Mouse (Mus musculus) lung, embryonic 16.5 days (tissue): Measurements from ENCODE around the gene Noa1. TPM values are rescaled to one million over a fixed set of nuclear protein-coding genes. Genes with fewer than 3 reads are reported as not detected.

Experiments
- ATAC-seq: fragments of 200-750 bp; cut with Nextera tagmentation; 2 replicates; pipeline ENCODE4 v1.8.0; 2017; ENCODE audit warnings: low read depth, mild to moderate bottlenecking, moderate library complexity
- H3K27ac ChIP-seq: fragments of 300-500 bp; sonication (generic); 2 replicates; pipeline ENCODE4 v1.5.1; 2014; ENCODE audit warnings: mild to moderate bottlenecking, control low read depth, low read length
- H3K27me3 ChIP-seq: fragments of 300-500 bp; sonication (generic); 2 replicates; pipeline ENCODE4 v1.6.1; 2014; ENCODE audit warnings: low read depth, low read length, mixed read lengths; ENCODE audit not compliant: control insufficient read depth, insufficient read depth
- H3K36me3 ChIP-seq: fragments of 300-500 bp; sonication (generic); 2 replicates; pipeline ENCODE4 v1.6.1; 2014; ENCODE audit warnings: low read length; ENCODE audit not compliant: control insufficient read depth, insufficient read depth
- H3K4me1 ChIP-seq: fragments of 300-500 bp; sonication (generic); replicated peaks from 2 replicates; pipeline ENCODE4 v1.6.1; 2014; ENCODE audit warnings: low read length, mixed read lengths; ENCODE audit not compliant: control insufficient read depth, insufficient read depth
- H3K4me2 ChIP-seq: fragments of 300-500 bp; sonication (generic); 2 replicates; pipeline ENCODE4 v1.6.1; 2014; ENCODE audit warnings: low read depth, low read length, control low read depth
- H3K4me3 ChIP-seq: fragments of 300-500 bp; sonication (generic); 2 replicates; pipeline ENCODE4 v1.5.1; 2014; ENCODE audit warnings: mild to moderate bottlenecking, low read length, control low read depth
- H3K9ac ChIP-seq: fragments of 300-500 bp; sonication (generic); 2 replicates; pipeline ENCODE4 v1.6.1; 2014; ENCODE audit warnings: low read length, control low read depth
- H3K9me3 ChIP-seq: fragments of 300-500 bp; sonication (generic); 2 replicates; pipeline ENCODE4 v1.6.1; 2016; ENCODE audit warnings: low read length; ENCODE audit not compliant: control insufficient read depth
- WGBS: fragments of 180-500 bp; shearing (Covaris S2); extraction: QIAGEN DNeasy Blood & Tissue Kit; methylation state at CpG from one replicate; pipeline ENCODE4 v1.1.7; 2014; 5-methylcytosine and 5-hydroxymethylcytosine counted together
- polyA plus RNA-seq: library from polyadenylated mRNA; unstranded; fragments of >200 nt; fragmentation: Nextera tagmentation; extraction: Ambion mirVana; gene quantifications from 2 replicates; pipeline ENCODE4 v1.2.1, GENCODE M21; 2015

Gene Noa1
- 21.5 and 25.8 TPM in 2 replicates for polyA plus RNA-seq

DNA sequence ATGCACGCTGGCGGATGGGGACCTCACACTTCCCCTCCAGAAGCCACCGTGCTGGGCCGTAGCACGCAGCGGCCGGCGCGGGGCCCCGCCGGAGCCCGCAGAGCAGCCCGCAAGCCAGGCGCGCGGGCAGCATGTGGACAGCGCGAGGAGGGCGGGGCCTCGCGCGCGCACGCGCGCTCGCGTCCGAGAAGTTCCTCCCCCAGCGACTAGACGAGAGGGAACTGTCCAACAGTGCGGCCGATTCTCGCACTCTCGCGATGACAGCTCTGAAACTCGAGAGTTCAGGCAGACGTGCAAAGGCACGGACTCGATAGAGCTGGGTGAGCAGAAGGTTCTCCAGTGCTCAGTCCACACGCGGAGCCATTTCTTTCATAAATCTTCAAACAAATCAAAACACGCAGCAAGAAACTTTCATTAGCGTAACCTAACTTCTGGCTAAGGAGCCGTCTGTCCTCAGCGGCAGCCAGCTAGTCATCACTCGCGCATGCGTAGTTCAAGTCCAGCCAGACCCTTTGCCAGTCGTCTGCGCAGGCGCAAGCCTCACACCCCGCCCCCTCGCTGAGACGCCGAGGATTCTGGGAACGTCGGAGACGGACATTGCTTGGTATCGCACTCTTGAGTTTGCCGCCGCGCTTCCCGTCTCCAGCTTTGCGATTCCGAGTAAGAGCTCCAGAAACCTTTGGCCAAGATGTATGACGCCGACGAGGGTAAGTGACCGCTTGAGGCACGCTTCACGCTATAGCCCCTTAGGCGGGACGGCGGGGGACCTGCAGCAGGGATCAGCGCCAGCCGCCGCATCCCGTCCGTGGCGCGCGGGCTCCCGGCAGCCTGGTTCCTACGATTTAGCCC lies at the start of gene Noa1, which contains the start of gene Polr2b:
TSS of gene Noa1 (minus strand) at position 161 of the 849 bp plus-strand sequence.
TSS of gene Polr2b (plus strand) at position 224 of the 849 bp plus-strand sequence.
- Histone ChIP-seq H3K4me2 (peak within 1 kb of the TSS; percentile 97), H3K9ac (peak within 1 kb of the TSS; percentile 84), H3K4me3 (peak within 1 kb of the TSS; percentile 78), H3K36me3 (peaks cover 20% of the 10 kb centered on the region), H3K9me3 (no peaks in the 10 kb centered on the region), H3K27me3 (no peaks in the 10 kb centered on the region), H3K27ac (peak within 1 kb of the TSS; percentile 96), H3K4me1 (peaks cover 19% of the 10 kb centered on the region)
- WGBS, result under 1% methylated on average over 85 of the region's 85 CpGs
- peak; percentile 97 for ATAC-seq

GRCm38 (mm10) chr5:77358347-77358746 lies 48.5 kb upstream of the Noa1 start:
- H3K36me3 ChIP-seq, result no peaks in the 10 kb centered on the region
- peak overlapping the region; percentile 87 for H3K27ac ChIP-seq
- H3K4me3 ChIP-seq, result peak overlapping the region; percentile 48
- H3K4me2 ChIP-seq, result peak overlapping the region; percentile 53
- WGBS, result 3% methylated on average over 10 of the region's 10 CpGs
- ATAC-seq, result peak; percentile 73
- no peaks in the 10 kb centered on the region for H3K27me3 ChIP-seq
- H3K9me3 ChIP-seq, result no peaks in the 10 kb centered on the region
- H3K9ac ChIP-seq, result peak overlapping the region; percentile 63
- peaks cover 33% of the 10 kb centered on the region for H3K4me1 ChIP-seq

DNA sequence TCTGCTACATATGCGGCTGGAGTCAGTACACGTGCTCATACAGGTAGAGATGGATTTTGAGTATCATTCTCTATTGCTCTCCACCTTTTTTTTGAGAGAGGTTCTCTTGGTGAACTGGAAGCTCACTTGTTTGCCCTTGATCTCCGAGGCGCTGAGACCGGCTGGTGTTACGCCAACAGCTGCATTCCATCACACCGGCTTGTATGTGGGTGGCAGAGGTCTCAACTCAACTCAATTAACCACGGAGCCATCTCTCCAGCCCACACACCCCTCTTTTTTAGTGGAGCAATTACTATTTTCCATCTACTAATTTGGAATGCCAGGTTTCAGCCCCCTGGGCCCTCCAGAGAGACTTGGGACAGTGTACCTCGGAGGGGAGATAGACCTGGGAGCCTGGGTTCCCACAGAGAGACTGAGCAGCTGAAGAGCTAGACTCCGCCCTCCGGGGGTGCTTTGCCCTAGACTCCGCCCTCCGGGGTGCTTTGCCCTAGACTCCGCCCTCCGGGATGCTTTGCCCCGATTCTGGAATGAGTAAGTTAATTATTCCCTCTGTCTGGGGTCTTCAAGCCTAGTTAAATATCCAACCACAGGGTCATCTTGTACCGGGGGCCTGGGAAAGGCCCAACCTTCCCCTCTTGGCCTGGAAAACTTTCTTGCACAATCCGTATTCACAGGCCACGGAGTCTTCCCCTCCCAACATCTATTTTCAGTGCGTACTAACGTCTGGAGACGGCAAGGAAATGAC lies 47.7 kb upstream of the Noa1 start:
- Histone ChIP-seq H3K4me2 (peak overlapping the region; percentile 53), H3K36me3 (no peaks in the 10 kb centered on the region), H3K9ac (peak overlapping the region; percentile 63), H3K27me3 (no peaks in the 10 kb centered on the region), H3K4me1 (peaks cover 33% of the 10 kb centered on the region), H3K27ac (peak overlapping the region; percentile 87), H3K4me3 (peak overlapping the region; percentile 48), H3K9me3 (no peaks in the 10 kb centered on the region)
- ATAC-seq, result peak; percentile 81
- WGBS, result 12% methylated on average over 22 of the region's 22 CpGs

DNA sequence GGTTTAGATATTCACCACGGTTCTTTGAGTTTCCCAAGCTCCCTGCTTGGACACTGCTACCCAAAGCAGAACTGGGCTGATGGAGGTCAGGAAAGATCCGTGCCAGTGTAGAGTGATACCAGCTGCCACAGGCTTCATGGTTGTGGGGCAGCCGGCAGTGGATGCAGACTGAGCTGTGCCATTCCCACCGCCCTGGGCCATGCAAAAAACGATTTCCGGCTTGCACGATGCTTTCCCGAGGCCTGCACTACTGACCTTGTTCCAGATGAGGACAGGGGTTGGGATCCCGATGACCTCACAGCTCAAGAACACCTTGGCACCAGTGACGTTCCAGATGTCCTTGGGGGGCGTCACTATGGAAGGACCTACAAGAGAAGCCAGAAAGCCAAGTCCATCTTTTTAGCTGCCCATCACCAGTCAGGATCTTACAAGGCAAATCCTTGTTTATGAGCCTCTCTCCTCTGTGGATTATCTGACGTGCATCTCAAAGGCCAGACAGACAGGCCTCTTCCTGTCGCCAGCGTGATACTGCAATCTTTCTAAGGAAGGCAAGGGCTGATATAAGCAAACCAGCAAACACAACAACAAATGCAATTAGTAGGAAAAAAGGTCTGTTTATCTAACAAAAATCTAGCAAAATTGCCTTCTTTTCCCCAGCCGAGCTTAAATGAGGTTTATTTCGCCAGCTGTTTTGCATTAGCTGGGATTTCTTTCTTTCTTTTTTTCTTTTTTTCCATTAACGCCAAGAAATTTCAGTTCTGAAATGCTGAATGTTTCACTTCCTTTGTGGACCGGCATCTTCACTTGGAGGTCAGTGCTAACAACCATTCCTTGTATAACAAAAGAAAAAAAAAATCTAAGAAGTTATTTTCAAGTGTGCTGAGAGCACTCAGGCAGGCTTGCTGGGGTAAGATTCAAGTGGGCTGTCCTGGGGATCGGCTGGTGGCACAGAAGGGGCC lies 45.7 kb upstream of the Noa1 start:
- Histone ChIP-seq H3K9ac (peak overlapping the region; percentile 33; the same call in 1 of the 2 replicates), H3K36me3 (no peaks in the 10 kb centered on the region), H3K4me1 (peaks cover 33% of the 10 kb centered on the region), H3K4me2 (no peak overlapping the region), H3K4me3 (no peak overlapping the region), H3K9me3 (no peaks in the 10 kb centered on the region), H3K27me3 (no peaks in the 10 kb centered on the region), H3K27ac (peak overlapping the region; percentile 60)
- no peak; the same call in 1 of the 2 replicates for ATAC-seq
- 56% methylated on average over 19 of the region's 19 CpGs for WGBS

- H3K36me3 ChIP-seq, result peaks cover 7% of the 10 kb centered on the region
- 7% methylated on average over 16 of the region's 16 CpGs for WGBS
- H3K9me3 ChIP-seq, result no peaks in the 10 kb centered on the region
- H3K27ac ChIP-seq, result no peak overlapping the region
- peak overlapping the region; percentile 15; the same call in 1 of the 2 replicates for H3K4me3 ChIP-seq
- H3K27me3 ChIP-seq, result no peaks in the 10 kb centered on the region
- peaks cover 33% of the 10 kb centered on the region for H3K4me1 ChIP-seq
- no peak overlapping the region for H3K9ac ChIP-seq
- H3K4me2 ChIP-seq, result peak overlapping the region; percentile 44
- peak; percentile 48 for ATAC-seq
Observed at GRCm38 (mm10) chr5:77354361-77354787, 44.5 kb upstream of the Noa1 start.

GRCm38 (mm10) chr5:77351691-77352090 lies 41.8 kb upstream of the Noa1 start:
- no peak overlapping the region for H3K4me3 ChIP-seq
- peaks cover 22% of the 10 kb centered on the region for H3K4me1 ChIP-seq
- H3K4me2 ChIP-seq, result no peak overlapping the region
- H3K9me3 ChIP-seq, result no peaks in the 10 kb centered on the region
- 72% methylated on average over 9 of the region's 9 CpGs for WGBS
- H3K9ac ChIP-seq, result no peak overlapping the region
- ATAC-seq, result no peak
- no peak overlapping the region for H3K27ac ChIP-seq
- H3K36me3 ChIP-seq, result peaks cover 29% of the 10 kb centered on the region
- no peaks in the 10 kb centered on the region for H3K27me3 ChIP-seq

DNA sequence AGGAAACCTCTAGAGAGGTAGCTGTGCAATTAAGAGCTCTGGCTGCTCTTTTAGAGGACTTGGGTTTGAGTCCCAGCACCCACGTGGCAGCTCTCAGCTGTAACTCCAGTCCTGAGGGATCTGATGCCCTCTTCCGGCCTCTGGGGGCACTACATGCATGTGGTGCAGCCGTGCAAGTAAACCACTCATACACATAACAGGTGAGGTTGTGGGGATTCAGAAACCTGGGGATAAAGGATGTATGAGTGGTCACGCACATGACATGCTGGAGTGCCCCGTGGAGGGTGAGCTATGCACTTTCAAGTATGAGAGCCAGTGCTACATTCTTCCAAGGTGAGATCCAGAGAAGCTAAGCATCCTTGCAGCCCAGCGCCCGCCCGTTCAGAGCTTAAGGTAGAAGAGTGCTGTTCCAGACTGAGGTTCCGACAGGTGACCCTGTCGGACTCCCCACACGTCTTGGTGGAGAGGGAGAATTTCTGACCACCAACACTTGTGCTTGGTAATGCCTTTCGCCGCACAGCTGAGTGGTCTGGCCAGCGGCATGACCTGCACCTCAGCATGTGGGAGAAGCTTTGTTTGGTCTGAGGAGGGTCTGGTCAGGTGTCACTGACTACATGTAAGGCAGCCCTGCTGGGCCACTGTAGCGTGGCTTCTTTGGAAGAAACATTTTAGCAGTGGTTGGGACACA lies 40.2 kb upstream of the Noa1 start:
- WGBS, result 91% methylated on average over 15 of the region's 15 CpGs
- H3K9me3 ChIP-seq, result no peaks in the 10 kb centered on the region
- H3K4me2 ChIP-seq, result no peak overlapping the region
- H3K9ac ChIP-seq, result no peak overlapping the region
- peaks cover 9% of the 10 kb centered on the region for H3K4me1 ChIP-seq
- no peak overlapping the region for H3K27ac ChIP-seq
- H3K36me3 ChIP-seq, result peaks cover 40% of the 10 kb centered on the region
- H3K27me3 ChIP-seq, result no peaks in the 10 kb centered on the region
- ATAC-seq, result no peak
- H3K4me3 ChIP-seq, result no peak overlapping the region

DNA sequence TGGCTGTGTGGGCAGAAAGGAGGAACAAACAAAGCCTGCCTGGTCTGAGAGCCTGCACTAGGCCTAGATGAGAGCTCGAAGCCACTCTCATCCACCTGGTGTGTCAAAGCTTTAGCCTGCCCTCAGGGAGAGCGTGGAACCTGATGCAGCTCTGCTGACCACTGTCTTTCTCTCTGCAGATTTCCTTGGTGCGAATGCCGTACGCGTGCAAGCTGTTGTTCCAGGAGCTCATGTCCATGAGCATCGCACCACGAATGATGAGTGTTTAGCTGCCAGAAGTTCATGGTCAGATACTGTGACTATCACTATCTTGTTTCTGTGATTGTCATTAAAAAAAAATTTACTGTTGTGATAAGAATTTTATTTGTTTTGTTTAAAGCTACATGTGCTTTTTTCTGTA lies 39.0 kb upstream of the Noa1 start:
- H3K9ac ChIP-seq, result no peak overlapping the region
- no peak overlapping the region for H3K4me3 ChIP-seq
- H3K36me3 ChIP-seq, result peaks cover 45% of the 10 kb centered on the region
- no peaks in the 10 kb centered on the region for H3K4me1 ChIP-seq
- H3K27me3 ChIP-seq, result no peaks in the 10 kb centered on the region
- H3K9me3 ChIP-seq, result no peaks in the 10 kb centered on the region
- H3K27ac ChIP-seq, result no peak overlapping the region
- no peak for ATAC-seq
- H3K4me2 ChIP-seq, result no peak overlapping the region
- 92% methylated on average over 8 of the region's 8 CpGs for WGBS
